In genomic region chr5:148526631-148527030, GRCm38 (mm10) we compare ENCODE assay signal across 25 mouse cellular contexts. TPM values are rescaled to one million over a fixed set of nuclear protein-coding genes. Genes with fewer than 3 reads are reported as not detected.
A peak's percentile ranks its signal among the peaks of the same experiment; 100 is the strongest.
DNase-seq lines count a peak whose midpoint lies in the region; ATAC-seq lines count a peak whose summit lies in the region.
"Had no signal": no experiment of that assay in that cellular context is flagged by ENCODE, and none has a peak within 500 bp of the region (broad histone marks: within the 10 kb centered on the region; RNA-seq: fewer than 3 reads in every experiment).

No protein-coding gene starts in this region.

- H3K36me3 ChIP-seq in embryonic facial prominence, embryonic 14.5 days (ENCODE audit: control insufficient read depth, insufficient read depth, low read length) = no peaks in the 10 kb centered on the region
- no peaks in the 10 kb centered on the region for H3K36me3 ChIP-seq in embryonic facial prominence, embryonic 10.5 days (replicated peaks)
- no peaks in the 10 kb centered on the region for H3K36me3 ChIP-seq in hindbrain, embryonic 13.5 days
- H3K36me3 ChIP-seq in hindbrain, embryonic 11.5 days (ENCODE audit: control insufficient read depth, insufficient read depth, low read length) = no peaks in the 10 kb centered on the region
- H3K36me3 ChIP-seq in midbrain, embryonic 14.5 days (ENCODE audit: control insufficient read depth, insufficient read depth, low read length) = no peaks in the 10 kb centered on the region
- H3K36me3 ChIP-seq in midbrain, embryonic 15.5 days (replicated peaks) = no peaks in the 10 kb centered on the region
- H3K36me3 ChIP-seq: embryonic facial prominence, embryonic 15.5 days; heart, embryonic 12.5 days; heart, embryonic 15.5 days; hindbrain, embryonic 10.5 days; hindbrain, embryonic 15.5 days had no signal

- 65% methylated on average over 8 of the region's 8 CpGs for WGBS in embryonic facial prominence, embryonic 14.5 days
- 78% methylated on average over 8 of the region's 8 CpGs for WGBS in embryonic facial prominence, embryonic 10.5 days
- WGBS in hindbrain, embryonic 13.5 days = 64% methylated on average over 8 of the region's 8 CpGs
- 77% methylated on average over 8 of the region's 8 CpGs for WGBS in hindbrain, embryonic 11.5 days
- 72% methylated on average over 8 of the region's 8 CpGs for WGBS in midbrain, embryonic 14.5 days
- 72% methylated on average over 8 of the region's 8 CpGs for WGBS in midbrain, embryonic 15.5 days

- peak; percentile 54 for DNase-seq in embryonic facial prominence, embryonic 14.5 days (ENCODE audit: low spot score)
- no peak for DNase-seq in embryonic facial prominence, embryonic 10.5 days (ENCODE audit: low spot score)
- no peak for DNase-seq in hindbrain, embryonic 11.5 days (ENCODE audit: low spot score)
- DNase-seq in midbrain, embryonic 14.5 days = peak; percentile 19
- DNase-seq: adrenal gland, adult 8-10 months; adrenal gland, postnatal 25 days; cerebellum, adult 11-12 months; cerebellum, adult 8-10 months; cerebellum, postnatal 10 days; cerebellum, postnatal 36 days; embryo, embryonic 11 days; forebrain, postnatal 0 days; gastrocnemius, postnatal 10 days; gastrocnemius, postnatal 36 days; heart, postnatal 10 days; heart, postnatal 36 days had no signal

- no peaks in the 10 kb centered on the region for H3K9me3 ChIP-seq in embryonic facial prominence, embryonic 14.5 days (ENCODE audit: control insufficient read depth, low read length)
- H3K9me3 ChIP-seq in embryonic facial prominence, embryonic 10.5 days = no peaks in the 10 kb centered on the region
- no peaks in the 10 kb centered on the region for H3K9me3 ChIP-seq in hindbrain, embryonic 13.5 days
- no peaks in the 10 kb centered on the region for H3K9me3 ChIP-seq in hindbrain, embryonic 11.5 days (ENCODE audit: control insufficient read depth, low read length)
- no peaks in the 10 kb centered on the region for H3K9me3 ChIP-seq in midbrain, embryonic 14.5 days (ENCODE audit: control insufficient read depth, low read length)
- no peaks in the 10 kb centered on the region for H3K9me3 ChIP-seq in midbrain, embryonic 15.5 days
- H3K9me3 ChIP-seq: embryonic facial prominence, embryonic 15.5 days; heart, embryonic 12.5 days; hindbrain, embryonic 10.5 days; hindbrain, embryonic 15.5 days had no signal

- no peak overlapping the region for H3K27ac ChIP-seq in embryonic facial prominence, embryonic 14.5 days (replicated peaks; ENCODE audit: low read depth, low read length)
- no peak overlapping the region for H3K27ac ChIP-seq in embryonic facial prominence, embryonic 10.5 days (replicated peaks)
- H3K27ac ChIP-seq in hindbrain, embryonic 13.5 days = 0 out of 2 replicates have a peak overlapping the region, but pooled peaks have one; percentile 18
- H3K27ac ChIP-seq in hindbrain, embryonic 11.5 days (ENCODE audit: low read depth, low read length) = no peak overlapping the region
- 0 out of 2 replicates have a peak overlapping the region, but pooled peaks have one; percentile 38 for H3K27ac ChIP-seq in midbrain, embryonic 14.5 days (replicated peaks; ENCODE audit: low read depth, low read length)
- H3K27ac ChIP-seq in midbrain, embryonic 15.5 days = no peak overlapping the region
- H3K27ac ChIP-seq: embryonic facial prominence, embryonic 15.5 days; heart, embryonic 15.5 days; hindbrain, embryonic 10.5 days; hindbrain, embryonic 15.5 days had no signal

- H3K4me1 ChIP-seq in embryonic facial prominence, embryonic 14.5 days (ENCODE audit: control insufficient read depth, insufficient read depth, low read length) = peaks cover 6% of the 10 kb centered on the region; the same call in 1 of the 2 replicates
- peaks cover 14% of the 10 kb centered on the region for H3K4me1 ChIP-seq in embryonic facial prominence, embryonic 10.5 days
- H3K4me1 ChIP-seq in hindbrain, embryonic 13.5 days (replicated peaks) = peaks cover 41% of the 10 kb centered on the region
- H3K4me1 ChIP-seq in hindbrain, embryonic 11.5 days (replicated peaks; ENCODE audit: control insufficient read depth, insufficient read depth, low read length) = no peaks in the 10 kb centered on the region
- peaks cover 4% of the 10 kb centered on the region; the same call in 1 of the 2 replicates for H3K4me1 ChIP-seq in midbrain, embryonic 14.5 days (ENCODE audit: control insufficient read depth, insufficient read depth, low read length)
- peaks cover 22% of the 10 kb centered on the region for H3K4me1 ChIP-seq in midbrain, embryonic 15.5 days

- H3K4me2 ChIP-seq in embryonic facial prominence, embryonic 14.5 days (ENCODE audit: low read depth, low read length) = no peak overlapping the region
- H3K4me2 ChIP-seq in hindbrain, embryonic 13.5 days = no peak overlapping the region
- no peak overlapping the region for H3K4me2 ChIP-seq in hindbrain, embryonic 11.5 days (replicated peaks; ENCODE audit: low read depth, low read length)
- no peak overlapping the region for H3K4me2 ChIP-seq in midbrain, embryonic 14.5 days (ENCODE audit: low read length)
- no peak overlapping the region for H3K4me2 ChIP-seq in midbrain, embryonic 15.5 days
- H3K4me2 ChIP-seq: embryonic facial prominence, embryonic 15.5 days; heart, embryonic 12.5 days; heart, embryonic 15.5 days; hindbrain, embryonic 15.5 days had no signal

- peak; percentile 60; the same call in 1 of the 2 replicates for ATAC-seq in embryonic facial prominence, embryonic 14.5 days (ENCODE audit: low read depth)
- no peak for ATAC-seq in hindbrain, embryonic 13.5 days (ENCODE audit: low FRiP score)
- no peak for ATAC-seq in hindbrain, embryonic 11.5 days (ENCODE audit: low FRiP score)
- ATAC-seq in midbrain, embryonic 14.5 days (ENCODE audit: low FRiP score, low TSS enrichment) = no peak
- no peak for ATAC-seq in midbrain, embryonic 15.5 days (replicated peaks)
- ATAC-seq: activated CD4-positive, CD25-positive, alpha-beta regulatory T cell, adult 4 months; forebrain, embryonic 14.5 days; forebrain, postnatal 0 days had no signal

- no peaks in the 10 kb centered on the region for H3K27me3 ChIP-seq in embryonic facial prominence, embryonic 14.5 days (replicated peaks; ENCODE audit: control insufficient read depth, insufficient read depth, low read length)
- H3K27me3 ChIP-seq in embryonic facial prominence, embryonic 10.5 days (replicated peaks; ENCODE audit: low read depth, poor library complexity, severe bottlenecking) = no peaks in the 10 kb centered on the region
- no peaks in the 10 kb centered on the region for H3K27me3 ChIP-seq in hindbrain, embryonic 13.5 days
- H3K27me3 ChIP-seq in hindbrain, embryonic 11.5 days (ENCODE audit: control insufficient read depth, insufficient read depth, low read length) = no peaks in the 10 kb centered on the region
- no peaks in the 10 kb centered on the region for H3K27me3 ChIP-seq in midbrain, embryonic 14.5 days (ENCODE audit: control insufficient read depth, insufficient read depth, low read length)
- H3K27me3 ChIP-seq in midbrain, embryonic 15.5 days (replicated peaks) = no peaks in the 10 kb centered on the region
- H3K27me3 ChIP-seq: embryonic facial prominence, embryonic 15.5 days; heart, embryonic 12.5 days; heart, embryonic 15.5 days; hindbrain, embryonic 15.5 days had no signal

- H3K9ac ChIP-seq in embryonic facial prominence, embryonic 14.5 days (ENCODE audit: low read depth, low read length) = no peak overlapping the region
- H3K9ac ChIP-seq in hindbrain, embryonic 13.5 days = no peak overlapping the region
- no peak overlapping the region for H3K9ac ChIP-seq in hindbrain, embryonic 11.5 days (ENCODE audit: low read depth, low read length)
- no peak overlapping the region for H3K9ac ChIP-seq in midbrain, embryonic 14.5 days (replicated peaks; ENCODE audit: low read length)
- no peak overlapping the region for H3K9ac ChIP-seq in midbrain, embryonic 15.5 days
- H3K9ac ChIP-seq: embryonic facial prominence, embryonic 15.5 days; forebrain, postnatal 0 days; heart, embryonic 12.5 days; heart, embryonic 15.5 days; hindbrain, embryonic 15.5 days had no signal

- no peak overlapping the region for H3K4me3 ChIP-seq in embryonic facial prominence, embryonic 14.5 days (ENCODE audit: low read depth, low read length)
- no peak overlapping the region for H3K4me3 ChIP-seq in embryonic facial prominence, embryonic 10.5 days
- no peak overlapping the region for H3K4me3 ChIP-seq in hindbrain, embryonic 13.5 days
- H3K4me3 ChIP-seq in hindbrain, embryonic 11.5 days (ENCODE audit: low read depth, low read length) = no peak overlapping the region
- no peak overlapping the region for H3K4me3 ChIP-seq in midbrain, embryonic 14.5 days (replicated peaks; ENCODE audit: low read depth, low read length)
- H3K4me3 ChIP-seq in midbrain, embryonic 15.5 days = no peak overlapping the region
- H3K4me3 ChIP-seq: embryonic facial prominence, embryonic 15.5 days; heart, embryonic 12.5 days; heart, embryonic 15.5 days; hindbrain, embryonic 10.5 days; hindbrain, embryonic 15.5 days had no signal

RNA-seq across cellular contexts. Expression of gene Ubl3, which starts 26.0 kb away (rescaled TPM):
- polyA plus RNA-seq in embryonic facial prominence, embryonic 14.5 days (2014; fragmentation: Nextera tagmentation; extraction: Ambion mirVana) = 73.2 and 73.8 TPM in 2 replicates
- 55.4 and 56.3 TPM in 2 replicates for polyA plus RNA-seq in embryonic facial prominence, embryonic 10.5 days (2016; fragmentation: Nextera tagmentation; extraction: Ambion mirVana)
- 77.5 and 88.4 TPM in 2 replicates for polyA plus RNA-seq in hindbrain, embryonic 13.5 days (2015; fragmentation: Nextera tagmentation; extraction: Ambion mirVana)
- polyA plus RNA-seq in hindbrain, embryonic 11.5 days (2014; fragmentation: Nextera tagmentation; extraction: Ambion mirVana) = 76.6 and 82.7 TPM in 2 replicates
- polyA plus RNA-seq in midbrain, embryonic 14.5 days (2014; fragmentation: Nextera tagmentation; extraction: Ambion mirVana) = 75.7 and 87.9 TPM in 2 replicates
- polyA plus RNA-seq in midbrain, embryonic 15.5 days (2015; fragmentation: Nextera tagmentation; extraction: Ambion mirVana) = 78.7 and 84.4 TPM in 2 replicates

Comparison
In these comparisons a context has a peak if more than half of its experiments do, and no peak if none do; other contexts are left out.
1. DNase-seq: peak in embryonic facial prominence, embryonic 14.5 days (single experiment) and midbrain, embryonic 14.5 days (single experiment); none in embryonic facial prominence, embryonic 10.5 days (single experiment) and hindbrain, embryonic 11.5 days (single experiment).
2. H3K27ac ChIP-seq: peak in hindbrain, embryonic 13.5 days (single experiment) and midbrain, embryonic 14.5 days (single experiment); none in embryonic facial prominence, embryonic 14.5 days (single experiment), embryonic facial prominence, embryonic 10.5 days (single experiment), hindbrain, embryonic 11.5 days (single experiment) and midbrain, embryonic 15.5 days (single experiment).